Mouse (Mus musculus) v-Abl transformed pro-B cells (cell line): ENCODE measurements around the gene Gm8104.
"Not testable (repeated sequence)": the region's sequence is repeated elsewhere in the genome, so short reads cannot be mapped to it uniquely, and the experiment has no call there.

ENCODE experiments used
- in situ Hi-C, 2 experiments: fragments of 400-800 bp; cut with MboI; formaldehyde crosslinking; loops; one replicate each; pipeline ENCODE4 v1.15.1; 2025; ENCODE audit not compliant: unreplicated experiment in 2 of 2

Gene Gm8104

GRCm38 (mm10) chr14:43100301-43100700 is at the start of gene Gm8104:
Gene Gm8104, plus strand, starts transcription at chr14:43100601.
- in situ Hi-C loops = not testable (repeated sequence)

GRCm38 (mm10) chr14:43058063-43058462 is 42.3 kb upstream of the Gm8104 start:
- in situ Hi-C loops = not testable (repeated sequence)

GRCm38 (mm10) chr14:43060179-43060578 is 40.2 kb upstream of the Gm8104 start:
- in situ Hi-C loops = not testable (repeated sequence)

GRCm38 (mm10) chr14:43076543-43076942 is 23.9 kb upstream of the Gm8104 start, which contains the start of gene Gm8094:
Gene Gm8094, minus strand, starts transcription at chr14:43076643.
- in situ Hi-C loops = not testable (repeated sequence)

GRCm38 (mm10) chr14:43084936-43085730 is 15.3 kb upstream of the Gm8104 start:
- in situ Hi-C loops = not testable (repeated sequence)

- in situ Hi-C loops = not testable (repeated sequence)
Measured at GRCm38 (mm10) chr14:43089103-43089919, 11.1 kb upstream of the Gm8104 start.

- in situ Hi-C loops = not testable (repeated sequence)
Measured at GRCm38 (mm10) chr14:43119673-43120072, 19.3 kb downstream of the Gm8104 start.

GRCm38 (mm10) chr14:43126286-43126685 is 25.9 kb downstream of the Gm8104 start:
- in situ Hi-C loops = not testable (repeated sequence)
